Mouse (Mus musculus) cerebellum, adult 2 months (tissue): ENCODE measurements around the gene Edem1.

Experiments
- CTCF ChIP-seq: fragments of 200-500 bp; IDR thresholded peaks from 2 replicates; pipeline ENCODE4 v1.5.1; 2011; ENCODE audit warnings: low read depth, mild to moderate bottlenecking, control low read depth, low read length, moderate library complexity, borderline replicate concordance; ENCODE audit not compliant: insufficient read depth
- POLR2A ChIP-seq: fragments of 200-500 bp; IDR thresholded peaks from 2 replicates; pipeline ENCODE4 v1.6.1; 2011; ENCODE audit warnings: low read length, control low read depth, borderline replicate concordance; ENCODE audit not compliant: insufficient read depth

GRCm38 (mm10) chr6:108805871-108806270 is 22.6 kb upstream of the Edem1 start:
- TF ChIP-seq CTCF (no peak), POLR2A (no peak)
